In the genomic region with DNA sequence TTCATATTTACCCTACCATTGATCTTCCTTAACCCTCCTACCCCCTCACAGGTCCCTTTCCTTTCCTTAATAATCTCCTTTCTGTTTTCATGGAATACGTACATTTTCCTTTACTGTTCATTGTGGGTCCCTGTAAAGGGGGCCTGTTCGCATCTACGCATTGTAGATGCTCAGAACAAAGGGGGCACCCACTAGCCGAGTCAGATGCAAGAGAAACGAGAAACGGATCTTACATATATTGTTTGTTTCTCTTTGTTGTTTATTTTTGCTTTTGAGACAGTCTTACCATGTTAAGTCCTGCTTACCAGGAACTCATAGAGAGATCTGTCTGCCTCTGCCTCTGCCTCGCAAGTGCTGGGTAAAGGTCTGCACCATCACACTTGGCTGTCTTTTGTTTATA, we compare ENCODE assay signal across 8 mouse cellular contexts. TPM values are rescaled to one million over a fixed set of nuclear protein-coding genes. Genes with fewer than 3 reads are reported as not detected.
DNase-seq lines count a peak whose midpoint lies in the region; ATAC-seq and TF ChIP-seq lines count a peak whose summit lies in the region.

No protein-coding gene starts in this region.

- no peak for ATAC-seq in hindbrain, embryonic 11.5 days (ENCODE audit: low FRiP score)
- no peak for ATAC-seq in frontal cortex, adult (ENCODE audit: low TSS enrichment)

- peak overlapping the region; percentile 94; the same call in 1 of the 2 replicates for H3K9ac ChIP-seq in hindbrain, embryonic 11.5 days (ENCODE audit: low read depth, low read length)

- 49% methylated on average over 7 of the region's 7 CpGs for WGBS in heart, embryonic 10.5 days
- 35% methylated on average over 7 of the region's 7 CpGs for WGBS in hindbrain, embryonic 11.5 days
- 65% methylated on average over 7 of the region's 7 CpGs for WGBS in macrophage (ENCODE audit: missing documents)

- peaks cover 7% of the 10 kb centered on the region; the same call in 1 of the 2 replicates for H3K4me1 ChIP-seq in heart, embryonic 10.5 days
- peaks cover 42% of the 10 kb centered on the region for H3K4me1 ChIP-seq in E14TG2a.4 (replicated peaks; ENCODE audit: low read depth, low read length)
- no peaks in the 10 kb centered on the region for H3K4me1 ChIP-seq in hindbrain, embryonic 11.5 days (replicated peaks; ENCODE audit: control insufficient read depth, insufficient read depth, low read length)

- no peak for TF ChIP-seq CTCF in E14TG2a.4 (conservative IDR thresholded peaks at IDR 0.05; ENCODE audit: low read length)

- peak overlapping the region; percentile 98 for H3K4me3 ChIP-seq in heart, embryonic 10.5 days
- H3K4me3 ChIP-seq in E14TG2a.4 (replicated peaks; ENCODE audit: low read length) (peak overlapping the region; percentile 94), macrophage (ENCODE audit: inconsistent target) (peak overlapping the region; percentile 86)
- H3K4me3 ChIP-seq in hindbrain, embryonic 11.5 days (ENCODE audit: low read depth, low read length), result peak overlapping the region; percentile 94

- no peaks in the 10 kb centered on the region for H3K27me3 ChIP-seq in heart, embryonic 10.5 days (ENCODE audit: insufficient read depth, poor library complexity, severe bottlenecking)
- H3K27me3 ChIP-seq in E14TG2a.4 (ENCODE audit: insufficient read depth, low read length), result no peaks in the 10 kb centered on the region
- H3K27me3 ChIP-seq in hindbrain, embryonic 11.5 days (ENCODE audit: control insufficient read depth, insufficient read depth, low read length), result no peaks in the 10 kb centered on the region

- H3K9me3 ChIP-seq in heart, embryonic 10.5 days, result no peaks in the 10 kb centered on the region
- H3K9me3 ChIP-seq in E14TG2a.4 (ENCODE audit: low read length), result no peaks in the 10 kb centered on the region
- H3K9me3 ChIP-seq in hindbrain, embryonic 11.5 days (ENCODE audit: control insufficient read depth, low read length), result no peaks in the 10 kb centered on the region

- peak overlapping the region; percentile 97; the same call in 1 of the 2 replicates for H3K27ac ChIP-seq in heart, embryonic 10.5 days
- H3K27ac ChIP-seq in hindbrain, embryonic 11.5 days (ENCODE audit: low read depth, low read length), result no peak overlapping the region
- peak overlapping the region; percentile 63; the same call in 1 of the 2 replicates for H3K27ac ChIP-seq in macrophage

- H3K79me2 ChIP-seq in macrophage (ENCODE audit: inconsistent target), result peaks cover 60% of the 10 kb centered on the region

- peak overlapping the region; percentile 69 for H3K4me2 ChIP-seq in hindbrain, embryonic 11.5 days (replicated peaks; ENCODE audit: low read depth, low read length)

- no peak for DNase-seq in heart, embryonic 10.5 days (ENCODE audit: low spot score)
- no peak for DNase-seq in heart, postnatal 4 days
- peak; percentile 23 for DNase-seq in hindbrain, embryonic 11.5 days (ENCODE audit: low spot score)
- no peak for DNase-seq in frontal cortex, postnatal 36 days (ENCODE audit: low spot score in 2 of 2)
- no peak for DNase-seq in right cerebral cortex, adult 2 months (ENCODE audit: low spot score in 2 of 2)

- H3K36me3 ChIP-seq in heart, embryonic 10.5 days, result peaks cover 25% of the 10 kb centered on the region
- H3K36me3 ChIP-seq in E14TG2a.4 (ENCODE audit: insufficient read depth, low read length), result peaks cover 47% of the 10 kb centered on the region
- no peaks in the 10 kb centered on the region for H3K36me3 ChIP-seq in hindbrain, embryonic 11.5 days (ENCODE audit: control insufficient read depth, insufficient read depth, low read length)
- no peaks in the 10 kb centered on the region for H3K36me3 ChIP-seq in macrophage (ENCODE audit: inconsistent target)

RNA-seq across cellular contexts. Expression of a gene that starts 1.4 kb away (rescaled TPM):
- polyA plus RNA-seq in heart, embryonic 10.5 days (2016; fragmentation: Nextera tagmentation; extraction: Ambion mirVana), result 139 and 149 TPM in 2 replicates
- 10 to 100 TPM; 65.3 to 67.8 TPM for total RNA-seq in heart, postnatal 4 days (2021)
- 139 and 144 TPM in 2 replicates for polyA plus RNA-seq in hindbrain, embryonic 11.5 days (2014; fragmentation: Nextera tagmentation; extraction: Ambion mirVana)
- 10 to 100 TPM; 28.9 to 87.9 (median 62.4) TPM for total RNA-seq in macrophage (2018; cell fraction: chromatin; rRNA removed)
- 10 to 100 TPM; 29.9 to 53.8 (median 40.1) TPM for total RNA-seq in macrophage (2018; cell fraction: cytosol; rRNA removed)
- 10 to 100 TPM; 22.1 to 58.4 (median 41.4) TPM for total RNA-seq in macrophage (2018; cell fraction: nucleus; rRNA removed)
- polyA plus RNA-seq in macrophage (2018), result 33.1 to 54.8 TPM (median 37.2 TPM) in 3 replicates
